Mouse (Mus musculus) heart, adult 2 months (tissue): ENCODE data around the gene Brwd3. TPM values are rescaled to one million over a fixed set of nuclear protein-coding genes. Genes with fewer than 3 reads are reported as not detected.

Source experiments
- DNase-seq, 2 experiments: peaks; one replicate each; pipeline ENCODE4 v3.0.0; 2021
- H3K27ac ChIP-seq: fragments of 200-600 bp; 2 replicates; pipeline ENCODE4 v1.8.1; 2022
- H3K27me3 ChIP-seq: fragments of 200-500 bp; 2 replicates; pipeline ENCODE4 v1.6.1; 2012; ENCODE audit warnings: mild to moderate bottlenecking, low read length, inconsistent platforms, mixed read lengths; ENCODE audit not compliant: control insufficient read depth, insufficient read depth
- H3K36me3 ChIP-seq: fragments of 200-500 bp; 2 replicates; pipeline ENCODE4 v1.6.1; 2012; ENCODE audit warnings: low read length, inconsistent platforms; ENCODE audit not compliant: control insufficient read depth, insufficient read depth
- H3K4me1 ChIP-seq: fragments of 200-500 bp; 2 replicates; pipeline ENCODE4 v1.6.1; 2011; ENCODE audit warnings: low read length; ENCODE audit not compliant: control insufficient read depth, insufficient read depth
- H3K4me3 ChIP-seq: fragments of 200-600 bp; 2 replicates; pipeline ENCODE4 v1.8.1; 2022
- H3K79me2 ChIP-seq: fragments of 200-500 bp; replicated peaks from 2 replicates; pipeline ENCODE4 v1.6.1; 2012; ENCODE audit warnings: mild to moderate bottlenecking, inconsistent platforms, low read length, moderate library complexity, mixed read lengths; ENCODE audit not compliant: control insufficient read depth, insufficient read depth
- H3K9ac ChIP-seq: fragments of 200-500 bp; 2 replicates; pipeline ENCODE4 v1.6.1; 2012; ENCODE audit warnings: low read depth, mild to moderate bottlenecking, control low read depth, inconsistent platforms, low read length, mixed read lengths
- CTCF ChIP-seq: fragments of 200-600 bp; IDR thresholded peaks from 2 replicates; pipeline ENCODE4 v1.8.1; 2022; ENCODE audit warnings: antibody characterized with exemption, mild to moderate bottlenecking, moderate library complexity
- EP300 ChIP-seq: fragments of 200-500 bp; IDR thresholded peaks from 2 replicates; pipeline ENCODE4 v1.6.1; 2011; ENCODE audit warnings: low read depth, low read length, control low read depth; ENCODE audit not compliant: insufficient read depth
- POLR2A ChIP-seq: fragments of 200-500 bp; IDR thresholded peaks from 2 replicates; pipeline ENCODE4 v1.6.1; 2011; ENCODE audit warnings: mild to moderate bottlenecking, low read depth, low read length, control low read depth; ENCODE audit not compliant: insufficient read depth
- WGBS: fragments of 180-500 bp; shearing (Covaris S2); methylation state at CpG from one replicate; pipeline ENCODE4 v1.1.7; 2018; 5-methylcytosine and 5-hydroxymethylcytosine counted together
- intact Hi-C: fragments of 180-260 bp; cut with DNase I; formaldehyde crosslinking; loops from one replicate; pipeline ENCODE4 v1.15.1; 2025
- long read RNA-seq: library from polyadenylated mRNA; stranded (forward); transcript quantifications from one replicate; pipeline ENCODE4 v2.0.0, GENCODE M21; 2021
- polyA plus RNA-seq: library from polyadenylated mRNA; depleted of rRNA; stranded (reverse); fragments of >200 nt; gene quantifications from 2 replicates; pipeline ENCODE4 v1.2.3, GENCODE M21; 2012; rRNA removed
- total RNA-seq, 2 experiments: library from RNA; stranded (reverse); gene quantifications; 2 replicates each; pipeline ENCODE4 v1.2.3; 2021

The Brwd3 gene
- 1 to 10 TPM; 3.4 to 5.0 TPM for total RNA-seq
- polyA plus RNA-seq = 0.57 and 1.6 TPM in 2 replicates
- long read RNA-seq, partial matches to known transcripts = 0 of 1 reads
- long read RNA-seq, other reads (novel, unspliced or antisense) = 1 of 1 reads

DNA sequence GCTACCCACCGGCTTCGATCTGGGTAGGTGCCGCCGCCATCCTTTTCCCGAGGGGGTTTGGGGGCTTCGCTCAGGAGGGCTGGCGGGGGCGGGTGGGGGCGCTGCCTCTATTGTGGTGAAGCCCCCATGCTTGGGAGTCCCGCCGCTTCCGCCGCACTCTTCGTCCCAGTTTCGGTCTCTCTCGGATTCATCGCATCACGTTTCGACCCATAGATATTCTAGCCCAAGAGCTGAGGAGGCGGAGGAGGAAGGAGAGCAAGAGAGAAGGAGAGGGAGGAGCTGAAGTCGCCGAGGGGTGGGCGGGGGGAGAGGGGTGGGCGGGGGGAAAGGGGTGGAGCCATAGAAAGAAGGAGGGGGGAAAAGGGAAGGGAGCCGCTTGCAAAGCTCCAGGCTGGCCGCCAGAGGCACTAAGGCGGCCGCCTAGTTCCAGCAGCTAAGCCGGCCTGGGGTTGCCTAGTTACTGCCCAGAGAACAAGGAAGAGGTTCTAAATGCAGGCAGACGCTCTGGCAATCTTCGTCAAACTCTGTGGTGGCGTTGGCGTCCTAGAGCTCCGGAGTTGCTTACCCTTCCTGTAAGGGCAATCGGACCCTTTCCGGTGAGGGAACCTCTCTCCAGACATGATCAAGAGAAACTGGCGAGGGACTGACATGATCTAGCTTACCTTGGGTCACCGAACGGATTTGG, at the start of gene Brwd3:
Brwd3 (minus strand) TSS at position 283 of the 685 bp plus-strand sequence.
- Histone ChIP-seq H3K79me2 (no peaks in the 10 kb centered on the region), H3K36me3 (no peaks in the 10 kb centered on the region), H3K9ac (peak within 1 kb of the TSS; percentile 78), H3K27me3 (no peaks in the 10 kb centered on the region), H3K4me3 (peak within 1 kb of the TSS; percentile 61), H3K27ac (peak within 1 kb of the TSS; percentile 87), H3K4me1 (no peaks in the 10 kb centered on the region)
- WGBS = 13% methylated on average over 37 of the region's 39 CpGs
- intact Hi-C loops = loop anchor here (5.0 to 10.0 kb wide), 2 partner anchors 178 to 251 kb away; partner anchors contain the start of gene Hmgn5
- peak; percentile 75 to 90 for DNase-seq
- TF ChIP-seq EP300 (no peak), POLR2A (peak; percentile 75), CTCF (peak; percentile 71)

DNA sequence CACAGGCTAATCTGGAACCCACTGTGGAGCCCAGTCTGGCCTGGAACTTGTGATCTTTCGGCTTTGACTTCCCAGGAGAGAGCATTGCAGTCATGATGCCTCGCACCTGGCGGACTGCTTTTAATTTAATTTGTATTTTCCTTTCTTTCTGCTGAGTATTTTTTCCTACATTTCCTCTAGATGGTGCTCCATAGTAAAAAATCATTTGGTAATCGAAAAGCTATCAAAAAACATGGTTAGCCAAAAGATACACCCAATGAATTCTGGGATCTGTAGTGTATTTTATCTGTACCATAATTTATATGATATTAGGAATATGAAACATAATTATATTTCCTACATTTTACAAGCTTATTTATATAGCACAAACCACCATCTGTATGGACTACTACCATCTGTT, 28.5 kb upstream of the Brwd3 start:
- Histone ChIP-seq H3K4me3 (no peak overlapping the region), H3K79me2 (no peaks in the 10 kb centered on the region), H3K36me3 (no peaks in the 10 kb centered on the region), H3K27ac (no peak overlapping the region), H3K4me1 (no peaks in the 10 kb centered on the region), H3K9ac (no peak overlapping the region), H3K27me3 (no peaks in the 10 kb centered on the region)
- intact Hi-C loops = no loop called here
- 73% methylated on average over 4 of the region's 4 CpGs for WGBS
- no peak for DNase-seq
- TF ChIP-seq POLR2A (no peak), CTCF (0 out of 2 replicates have a peak, but pooled peaks have one; percentile 8)

DNA sequence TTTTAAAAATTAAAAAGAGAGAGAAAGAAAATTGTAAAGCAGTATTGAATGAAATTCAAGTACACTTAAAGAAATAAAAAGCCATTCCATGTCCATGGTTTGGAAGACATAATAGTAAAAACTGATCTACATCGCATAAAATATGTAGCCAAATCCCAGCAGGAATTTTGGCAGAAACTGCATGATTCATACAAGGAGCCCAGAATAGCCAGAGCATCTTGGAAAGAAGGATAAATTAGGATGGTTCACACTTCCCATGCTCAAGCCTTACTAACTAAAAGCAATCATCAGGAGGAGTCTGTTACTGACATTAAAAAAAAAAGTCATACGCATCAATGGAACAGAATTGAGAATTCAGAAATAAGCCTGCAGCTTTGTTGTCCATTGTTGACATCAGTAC, 8.5 kb upstream of the Brwd3 start:
- Histone ChIP-seq H3K36me3 (no peaks in the 10 kb centered on the region), H3K27ac (no peak overlapping the region), H3K4me1 (no peaks in the 10 kb centered on the region), H3K79me2 (no peaks in the 10 kb centered on the region), H3K9ac (no peak overlapping the region), H3K27me3 (no peaks in the 10 kb centered on the region), H3K4me3 (no peak overlapping the region)
- TF ChIP-seq EP300 = no peak
- no peak for TF ChIP-seq POLR2A
- TF ChIP-seq CTCF = no peak
- DNase-seq = no peak
- intact Hi-C loops = no loop called here
- WGBS = 77% methylated on average over 2 of the region's 2 CpGs

- Histone ChIP-seq H3K4me1 (no peaks in the 10 kb centered on the region), H3K27me3 (no peaks in the 10 kb centered on the region), H3K27ac (no peak overlapping the region), H3K79me2 (no peaks in the 10 kb centered on the region), H3K36me3 (no peaks in the 10 kb centered on the region), H3K4me3 (no peak overlapping the region), H3K9ac (no peak overlapping the region)
- 75% methylated on average over 2 of the region's 2 CpGs for WGBS
- no peak for DNase-seq
- TF ChIP-seq EP300 = no peak
- no peak for TF ChIP-seq POLR2A
- TF ChIP-seq CTCF = no peak
- intact Hi-C loops = loop anchor here (10.0 kb wide), 1 partner anchor 248 kb away; no protein-coding TSS in a partner anchor
Measured at GRCm38 (mm10) chrX:108836416-108836815, 2.2 kb upstream of the Brwd3 start.

DNA sequence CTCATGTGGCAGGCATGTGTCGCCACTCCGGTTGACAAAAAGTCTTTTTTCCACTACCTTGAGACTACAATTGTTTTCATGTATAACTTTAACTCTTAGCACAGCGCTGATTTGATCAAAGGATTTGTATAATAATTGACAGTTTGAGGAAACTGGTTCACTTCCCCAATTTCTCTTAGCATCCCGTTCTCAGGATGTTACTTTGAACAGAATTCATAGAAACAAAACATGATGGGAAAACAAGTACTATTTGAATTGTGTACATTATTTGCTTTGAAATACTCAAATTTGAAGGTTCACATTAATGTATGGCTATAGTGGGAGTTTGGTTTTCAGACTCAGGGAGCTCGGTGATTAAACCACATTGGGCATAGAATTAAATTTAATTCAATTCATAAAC, 1.1 kb upstream of the Brwd3 start:
- 51% methylated on average over 5 of the region's 5 CpGs for WGBS

GRCm38 (mm10) chrX:108833381-108834020, 671 bp downstream of the Brwd3 start:
- peak; percentile 16 to 42 for DNase-seq
- intact Hi-C loops = loop anchor here (5.0 to 10.0 kb wide), 2 partner anchors 179 to 251 kb away; partner anchors contain the start of gene Hmgn5
- H3K9ac ChIP-seq = peak overlapping the region; percentile 78
- no peaks in the 10 kb centered on the region for H3K4me1 ChIP-seq
- H3K27ac ChIP-seq = peak overlapping the region; percentile 87
- H3K4me3 ChIP-seq = peak overlapping the region; percentile 61
- TF ChIP-seq EP300 (no peak), CTCF (no peak), POLR2A (no peak)
- WGBS = 23% methylated on average over 21 of the region's 21 CpGs
- no peaks in the 10 kb centered on the region for H3K27me3 ChIP-seq
- H3K79me2 ChIP-seq = no peaks in the 10 kb centered on the region
- H3K36me3 ChIP-seq = no peaks in the 10 kb centered on the region

More for the DNA sequence above, 1.1 kb upstream of the Brwd3 start:
- Histone ChIP-seq H3K9ac (no peak overlapping the region), H3K27ac (no peak overlapping the region), H3K36me3 (no peaks in the 10 kb centered on the region), H3K4me3 (peak overlapping the region; percentile 53), H3K79me2 (no peaks in the 10 kb centered on the region), H3K4me1 (no peaks in the 10 kb centered on the region), H3K27me3 (no peaks in the 10 kb centered on the region)
- no peak for DNase-seq
- intact Hi-C loops = loop anchor here (10.0 kb wide), 1 partner anchor 250 kb away; no protein-coding TSS in a partner anchor
- TF ChIP-seq CTCF = no peak
- TF ChIP-seq EP300 = no peak
- TF ChIP-seq POLR2A = no peak
